Mouse (Mus musculus) T-helper 17 cell (primary cell): ENCODE results near the gene Mettl7a3.

Experiments
- in situ Hi-C, 2 experiments: fragments of 300-600 bp; cut with MboI, MseI; formaldehyde crosslinking; loops; 1 replicate in 1 of 2; 2 replicates in 1 of 2; pipeline ENCODE4 v1.15.1; 2025; ENCODE audit warnings: high pct_unique_total_duplicates in 2 of 2

Gene Mettl7a3

GRCm38 (mm10) chr15:100385705-100386104 lies 51.0 kb downstream of the Mettl7a3 start:
- in situ Hi-C loops, result no loop called here

GRCm38 (mm10) chr15:100387544-100388223 lies 53.0 kb downstream of the Mettl7a3 start:
- in situ Hi-C loops, result no loop called here

- in situ Hi-C loops, result no loop called here
Observed at GRCm38 (mm10) chr15:100388224-100388835, 53.6 kb downstream of the Mettl7a3 start.

GRCm38 (mm10) chr15:100388886-100389285 lies 54.2 kb downstream of the Mettl7a3 start:
- in situ Hi-C loops, result no loop called here
